Mouse (Mus musculus): ENCODE results near the gene Ttc4.

DNA sequence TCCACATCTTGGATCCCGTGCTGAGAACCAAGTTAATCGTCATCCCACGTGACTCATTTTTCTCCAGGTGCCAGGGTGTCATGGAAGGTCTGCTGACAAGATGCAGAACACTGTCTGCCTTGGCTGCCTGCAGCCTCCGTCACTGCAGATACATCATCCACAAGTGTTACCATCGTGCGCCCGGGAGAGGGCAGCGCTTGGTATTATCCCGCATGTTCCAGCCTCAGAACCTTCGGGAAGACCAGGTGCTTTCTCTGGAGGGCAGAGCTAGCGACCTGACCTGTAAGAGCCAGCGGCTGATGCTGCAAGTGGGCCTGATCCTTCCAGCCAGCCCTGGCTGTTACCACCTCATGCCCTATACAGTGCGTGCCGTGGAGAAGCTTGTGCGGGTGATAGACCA lies 25.7 kb downstream of the Ttc4 start:
- TF ChIP-seq POLR2A (IDR thresholded peaks at IDR 0.05; ENCODE audit: low read depth, low read length) (no peak), CTCF (conservative IDR thresholded peaks at IDR 0.05; ENCODE audit: insufficient read depth, insufficient read length, low read depth, low read length) (no peak)

All from kidney, adult 2 months (tissue).